Mouse (Mus musculus) megakaryocyte, embryonic 14.5 days (primary cell): ENCODE data around the gene Mrm2.

Experiments used
- FLI1 ChIP-seq: IDR thresholded peaks from 2 replicates; pipeline ENCODE4 v1.6.1; 2012; ENCODE audit warnings: low read length, inconsistent platforms, mixed read lengths
- GATA1 ChIP-seq: IDR thresholded peaks from 3 replicates; pipeline ENCODE4 v1.6.1; 2012; ENCODE audit warnings: mixed read lengths, low read length, inconsistent platforms, borderline replicate concordance

DNA sequence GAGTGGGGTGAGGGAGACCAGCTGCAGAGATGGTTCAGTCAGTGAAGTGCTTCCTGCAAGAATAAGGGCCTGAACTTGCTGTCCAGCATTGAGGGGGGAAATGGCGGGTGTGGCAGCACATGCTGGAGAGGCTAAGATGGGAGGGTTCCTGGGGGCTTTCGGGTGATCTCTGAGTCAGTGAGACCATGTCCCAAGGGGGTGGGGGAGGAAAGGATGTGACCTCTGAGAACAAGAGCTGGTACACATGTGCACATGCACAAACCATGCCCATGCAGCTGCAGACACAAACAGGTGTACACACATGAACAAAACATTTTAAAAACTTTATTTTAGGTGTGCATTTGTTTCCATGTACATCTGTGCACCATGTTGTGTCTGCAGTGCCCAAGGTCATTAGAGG lies 42.0 kb upstream of the Mrm2 start:
- TF ChIP-seq GATA1 (no peak), FLI1 (no peak)
